Mouse (Mus musculus): ENCODE data around the gene St6galnac1. TPM values are rescaled to one million over a fixed set of nuclear protein-coding genes. Genes with fewer than 3 reads are reported as not detected.
"Not testable (repeated sequence)": the region's sequence is repeated elsewhere in the genome, so short reads cannot be mapped to it uniquely, and the experiment has no call there.

St6galnac1 gene
- total RNA-seq, 2 experiments from 2014 or later, result not detected

DNA sequence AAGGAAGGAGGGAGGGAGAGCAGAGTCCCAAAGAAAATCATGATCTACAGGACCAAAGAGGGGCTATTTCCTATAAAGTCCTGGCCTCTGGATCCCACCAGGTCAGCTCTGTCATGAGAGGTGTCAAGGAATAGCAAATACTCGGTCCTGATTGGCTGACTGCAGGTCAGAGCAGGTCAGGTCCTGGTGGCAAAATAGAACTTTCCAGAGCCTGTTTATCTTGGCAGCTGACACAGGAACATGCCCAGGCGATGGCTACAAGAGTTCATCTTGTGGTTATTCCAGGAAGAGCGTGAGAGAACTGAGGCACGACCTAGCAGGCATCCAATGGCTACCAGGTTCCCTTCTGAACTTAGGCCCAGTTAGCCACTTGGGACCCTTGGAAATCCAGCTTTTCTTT, 42.8 kb downstream of the St6galnac1 start:
- no peak for DNase-seq (ENCODE audit: extremely low spot score in 1 of 2, low spot score in 1 of 2)

DNA sequence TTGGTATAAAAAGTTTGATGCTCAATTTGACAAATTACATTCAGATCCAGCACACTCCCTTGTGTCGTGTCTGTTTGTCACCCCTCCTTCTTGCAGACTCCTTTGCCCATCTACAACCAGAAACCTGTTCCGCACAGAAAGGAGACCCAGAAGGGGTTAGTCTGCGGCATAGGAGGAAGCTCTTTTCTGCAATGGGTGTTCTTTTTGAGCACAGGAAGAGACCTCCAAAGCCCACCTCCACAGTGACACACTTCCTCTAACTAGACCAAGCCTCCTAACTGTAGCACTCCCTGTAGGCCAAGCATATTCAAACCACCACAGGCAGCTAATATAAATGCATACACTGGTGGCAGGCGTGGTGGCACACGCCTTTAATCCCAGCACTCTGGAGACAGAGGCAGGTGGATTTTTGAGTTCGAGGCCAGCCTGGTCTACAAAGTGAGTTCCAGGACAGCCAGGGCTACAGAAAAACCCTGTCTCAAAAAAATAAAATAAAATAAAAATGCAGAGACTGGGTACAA, 44.2 kb downstream of the St6galnac1 start:
- DNase-seq (ENCODE audit: extremely low spot score in 1 of 2, low spot score in 1 of 2), result not testable (repeated sequence)

DNA sequence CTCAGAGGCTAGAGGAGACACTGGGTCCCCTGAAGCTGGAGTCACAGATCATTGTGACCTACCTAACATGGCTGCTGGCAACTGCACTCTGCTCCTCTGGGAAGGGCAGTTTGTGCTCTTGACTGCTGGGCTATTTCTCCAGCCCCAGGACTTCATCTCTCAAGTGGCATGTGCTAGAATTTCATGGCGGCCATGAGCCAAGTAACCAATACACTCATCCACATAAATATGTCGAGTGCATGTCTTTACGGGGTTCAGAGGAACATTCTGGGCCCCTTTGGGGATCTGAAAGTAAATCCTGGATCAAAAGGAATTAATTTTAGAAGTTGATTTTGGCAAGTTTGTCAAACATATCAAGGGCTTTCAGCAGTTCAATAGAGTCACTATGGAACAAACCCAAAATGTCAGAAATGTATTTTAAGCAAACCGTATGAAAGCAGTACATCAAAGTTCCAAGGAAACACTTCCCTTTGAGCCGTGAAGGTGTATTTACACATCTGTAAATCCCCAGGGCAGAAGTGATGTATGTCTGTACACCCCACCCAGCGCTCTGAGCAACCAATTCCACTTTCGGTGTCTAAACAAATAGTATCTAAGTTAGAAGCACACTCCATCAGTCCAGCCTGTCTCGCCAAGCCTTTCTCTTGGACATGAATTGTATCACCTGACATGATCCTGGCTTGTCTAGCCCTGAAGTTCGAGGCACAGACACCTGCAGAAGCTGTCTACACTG, 45.9 kb downstream of the St6galnac1 start:
- no peak for DNase-seq (ENCODE audit: extremely low spot score in 1 of 2, low spot score in 1 of 2)

DNA sequence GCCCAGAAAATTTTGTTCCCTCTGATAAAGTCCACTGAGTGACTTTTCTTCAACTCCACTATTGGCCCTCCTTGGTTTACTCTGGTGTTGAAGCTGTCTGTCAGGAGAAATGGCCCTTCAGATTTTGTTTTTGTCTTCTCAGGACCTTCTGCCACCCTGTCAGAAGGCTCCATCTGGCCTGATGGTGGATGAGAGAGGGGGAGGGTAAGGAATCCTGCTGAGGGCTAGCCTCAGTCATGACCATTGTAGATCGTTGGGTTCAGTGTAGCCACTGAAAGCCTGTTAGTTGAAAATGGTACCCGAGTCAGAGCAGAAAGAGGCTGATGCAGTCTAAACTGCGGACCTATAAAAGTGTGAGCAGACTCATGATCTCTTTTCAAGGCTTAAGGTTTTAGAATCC, 49.2 kb downstream of the St6galnac1 start:
- DNase-seq (ENCODE audit: extremely low spot score in 1 of 2, low spot score in 1 of 2), result no peak

- DNase-seq (ENCODE audit: extremely low spot score in 1 of 2, low spot score in 1 of 2), result no peak
Measured at GRCm38 (mm10) chr11:116725031-116725948, 50.0 kb downstream of the St6galnac1 start.

DNA sequence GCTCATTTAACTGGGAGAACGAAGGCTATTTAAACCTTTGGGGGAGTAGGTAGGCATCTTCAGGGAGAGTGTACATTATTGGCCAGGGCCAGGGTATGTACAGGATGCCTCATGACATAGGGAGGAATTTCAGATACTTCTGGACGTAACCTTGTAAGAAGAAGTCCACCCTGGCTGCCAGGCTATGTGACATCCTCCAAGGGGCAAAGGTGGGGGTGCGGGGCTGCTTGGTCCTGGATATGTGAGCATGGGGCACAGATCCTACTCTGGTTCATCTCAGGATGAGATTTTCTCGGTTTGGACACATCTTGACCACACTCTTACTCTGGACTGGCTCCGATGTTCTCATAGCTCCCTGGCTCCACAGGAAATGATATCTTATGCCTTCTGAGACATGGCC, 52.2 kb downstream of the St6galnac1 start:
- DNase-seq (ENCODE audit: extremely low spot score in 1 of 2, low spot score in 1 of 2), result no peak

GRCm38 (mm10) chr11:116721548-116722271, 53.6 kb downstream of the St6galnac1 start:
- no peak for DNase-seq (ENCODE audit: extremely low spot score in 1 of 2, low spot score in 1 of 2)

- no peak for DNase-seq (ENCODE audit: extremely low spot score in 1 of 2, low spot score in 1 of 2)
Measured at GRCm38 (mm10) chr11:116720319-116720865, 54.9 kb downstream of the St6galnac1 start.

Other genes starting within 250 kb of the St6galnac1 start
- gene Sphk1, start 244.6 kb downstream of the St6galnac1 start, total RNA-seq (2021), result 1 to 10 TPM; 1.3 to 2.1 TPM
- gene Ube2o, start 194.1 kb downstream of the St6galnac1 start, total RNA-seq (2021), result 10 to 100 TPM; 97.0 to 97.1 TPM
- under 1 TPM; 0.32 to 0.68 TPM for gene Aanat, start 189.1 kb downstream of the St6galnac1 start, total RNA-seq (2021)
- gene Rhbdf2, start 148.5 kb downstream of the St6galnac1 start, total RNA-seq (2021), result 1 to 10 TPM; 1.1 to 1.8 TPM
- gene Prcd, start 122.0 kb downstream of the St6galnac1 start, total RNA-seq (2021), result 1 to 10 TPM; 6.4 to 7.0 TPM
- 10 to 100 TPM; 65.7 to 78.3 TPM for gene Cygb, start 121.2 kb downstream of the St6galnac1 start, total RNA-seq (2021)
- 10 to 100 TPM; 16.8 to 21.2 TPM for gene Mxra7, start 52.5 kb upstream of the St6galnac1 start, total RNA-seq (2021)
- gene Mettl23, start 67.8 kb upstream of the St6galnac1 start, total RNA-seq (2021), result 10 to 100 TPM; 23.8 to 29.5 TPM
- gene Jmjd6, start 67.9 kb upstream of the St6galnac1 start, total RNA-seq (2021), result 10 to 100 TPM; 30.3 TPM
- gene Mfsd11, start 76.9 kb upstream of the St6galnac1 start, total RNA-seq (2021), result 10 to 100 TPM; 35.8 to 49.4 TPM
- gene Srsf2, start 77.6 kb upstream of the St6galnac1 start, total RNA-seq (2021), result 100 to 1,000 TPM; 156 to 162 TPM
- 10 to 100 TPM; 46.1 to 48.1 TPM for gene Mgat5b, start 143.4 kb upstream of the St6galnac1 start, total RNA-seq (2021)

Measured in layer of hippocampus, postnatal 25 days (tissue).